Mouse (Mus musculus) urinary bladder, postnatal 10 days (tissue): Measurements from ENCODE around the gene Ifi208.
"Not testable (repeated sequence)": the region's sequence is repeated elsewhere in the genome, so short reads cannot be mapped to it uniquely, and the experiment has no call there.

Experiments
- DNase-seq: peaks from one replicate; pipeline ENCODE4 v3.0.0; 2022; ENCODE audit warnings: low spot score

Gene Ifi208

GRCm38 (mm10) chr1:173673458-173674097 is at the start of gene Ifi208:
Ifi208 (plus strand) TSS chr1:173673675.
- DNase-seq = not testable (repeated sequence)

- no peak for DNase-seq
These were observed 49.4 kb upstream of the Ifi208 start for GRCm38 (mm10) chr1:173624052-173624451.

- no peak for DNase-seq
These were observed 46.8 kb upstream of the Ifi208 start for GRCm38 (mm10) chr1:173626686-173627085.

DNA sequence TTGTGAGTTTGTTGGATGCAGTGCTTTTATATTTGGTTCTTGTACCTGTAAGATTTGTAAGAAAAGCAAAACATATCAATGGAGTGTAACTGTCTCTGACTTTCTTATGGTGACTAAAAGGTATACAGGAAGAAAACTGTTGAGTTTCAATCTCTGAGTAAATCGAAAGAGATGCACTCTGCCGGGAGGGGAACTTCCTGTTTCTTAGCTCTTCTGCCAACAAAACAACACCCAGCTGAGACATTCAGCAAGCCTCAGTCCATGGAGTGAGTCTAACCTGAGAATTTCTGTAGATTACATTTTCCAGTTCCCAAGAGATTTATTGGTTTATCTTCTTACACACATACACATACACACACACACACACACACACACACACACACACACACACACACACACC is 42.9 kb upstream of the Ifi208 start, which contains the start of gene Ifi209:
Gene Ifi209, plus strand, starts transcription at position 296 of the 400 bp plus-strand sequence.
- DNase-seq = not testable (repeated sequence)

DNA sequence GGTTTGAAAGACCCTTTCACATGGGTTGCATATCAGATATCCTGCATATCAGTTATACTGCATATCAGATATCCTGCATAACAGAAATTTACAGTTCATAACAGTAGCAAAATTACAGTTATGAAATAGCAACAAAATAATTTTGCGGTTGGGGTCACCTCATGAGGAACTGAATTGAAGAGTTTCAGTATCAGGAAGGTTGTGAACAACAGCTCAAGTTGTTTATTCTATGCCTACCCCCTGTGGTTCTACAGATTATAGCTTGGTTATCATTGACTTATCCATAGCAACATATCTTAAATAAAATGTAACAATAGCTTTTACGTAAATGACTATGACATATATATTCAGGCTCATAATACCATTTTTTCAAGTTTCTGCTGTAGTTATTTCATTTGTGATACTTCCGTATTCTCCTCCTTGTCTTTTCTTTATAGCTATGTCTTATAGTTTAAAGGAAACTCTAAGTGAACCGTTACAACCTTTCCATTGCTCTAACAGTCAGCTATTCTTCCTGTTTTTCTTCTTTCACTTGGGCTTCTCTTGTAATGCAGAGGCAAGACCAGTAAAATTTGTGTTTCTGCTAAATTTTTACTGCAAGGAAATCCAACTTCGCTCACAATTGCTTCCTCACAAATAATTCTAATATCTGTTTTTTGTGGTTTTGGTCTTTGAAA is 39.4 kb upstream of the Ifi208 start:
- no peak for DNase-seq

GRCm38 (mm10) chr1:173645393-173645792 is 28.1 kb upstream of the Ifi208 start:
- DNase-seq = no peak

DNA sequence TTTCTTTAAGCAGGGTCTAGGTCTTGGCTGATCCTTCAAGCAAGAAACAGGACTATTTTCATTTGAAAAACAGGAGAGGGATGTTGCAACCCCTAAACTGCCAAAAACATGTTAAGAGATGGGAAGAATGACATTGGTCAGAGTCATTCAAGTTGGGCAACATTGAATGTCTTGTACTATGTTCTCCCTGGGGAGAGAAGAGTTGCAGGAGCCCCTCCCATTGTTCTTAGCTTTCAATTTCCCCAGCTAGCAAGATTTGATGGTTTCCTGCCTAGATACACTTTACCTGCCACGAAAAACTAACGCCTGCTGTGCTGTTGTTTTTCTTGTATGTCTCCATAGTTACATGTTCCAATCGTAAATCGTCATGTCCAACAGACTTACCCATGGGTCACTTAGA is 15.5 kb upstream of the Ifi208 start:
- DNase-seq = no peak

DNA sequence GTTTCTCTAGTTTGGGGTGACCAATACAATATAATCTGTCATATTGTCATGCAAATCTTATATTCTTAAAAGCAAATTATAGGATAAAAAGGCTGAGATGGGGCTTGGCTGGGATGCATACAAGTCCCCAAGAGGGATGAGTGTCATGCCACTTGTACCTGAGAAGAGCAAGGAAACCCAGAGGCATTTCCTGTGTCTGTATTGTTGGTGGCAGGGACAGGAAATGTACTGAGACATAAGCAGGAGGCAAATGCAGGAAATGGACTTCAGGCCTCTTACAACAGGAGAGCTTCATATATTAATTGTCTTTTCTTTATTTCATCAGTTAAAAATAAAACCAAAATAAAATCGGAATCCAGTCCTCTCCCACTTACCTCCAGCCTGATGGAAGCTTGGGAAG is 5.1 kb downstream of the Ifi208 start:
- not testable (repeated sequence) for DNase-seq

DNA sequence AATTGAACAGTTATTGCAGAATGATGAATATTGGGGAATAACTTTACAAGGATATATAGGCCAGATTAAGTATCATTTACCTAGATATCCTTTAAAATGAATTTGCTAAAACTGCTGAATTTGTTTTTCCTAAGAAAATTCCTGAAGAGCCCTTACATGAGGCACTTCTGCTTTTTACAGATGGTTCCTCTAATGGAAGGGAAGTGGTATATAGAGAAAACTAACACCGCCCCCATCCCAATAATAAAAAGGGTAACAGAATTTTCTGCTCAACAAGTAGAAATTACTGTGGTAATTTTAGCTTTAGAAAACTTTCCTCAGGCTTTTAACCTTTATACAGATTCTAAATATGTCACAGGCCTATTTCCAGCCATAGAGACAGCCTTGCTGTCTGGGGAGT is 20.8 kb downstream of the Ifi208 start:
- DNase-seq = no peak

GRCm38 (mm10) chr1:173733219-173733618 is 59.7 kb downstream of the Ifi208 start:
- no peak for DNase-seq

DNA sequence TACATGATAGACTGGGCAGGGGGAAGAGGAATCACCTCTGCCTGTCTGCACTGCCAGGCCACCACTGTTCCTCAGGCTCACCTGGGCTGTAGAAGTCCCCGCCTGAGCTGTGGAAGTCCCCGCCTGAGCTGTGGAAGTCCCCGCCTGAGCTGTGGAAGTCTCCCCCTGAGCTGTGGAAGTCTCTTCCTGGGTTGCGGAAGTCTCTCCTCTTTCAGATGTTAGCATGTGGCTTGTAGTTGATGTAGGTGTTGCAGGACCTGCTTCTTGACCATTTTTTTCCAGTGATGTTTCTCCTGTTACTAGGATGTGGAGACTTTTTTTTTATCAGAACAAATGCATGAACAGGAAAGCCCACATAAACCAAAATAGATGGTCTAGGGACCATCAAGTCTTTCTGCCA is 61.5 kb downstream of the Ifi208 start:
- DNase-seq = not testable (repeated sequence)

DNA sequence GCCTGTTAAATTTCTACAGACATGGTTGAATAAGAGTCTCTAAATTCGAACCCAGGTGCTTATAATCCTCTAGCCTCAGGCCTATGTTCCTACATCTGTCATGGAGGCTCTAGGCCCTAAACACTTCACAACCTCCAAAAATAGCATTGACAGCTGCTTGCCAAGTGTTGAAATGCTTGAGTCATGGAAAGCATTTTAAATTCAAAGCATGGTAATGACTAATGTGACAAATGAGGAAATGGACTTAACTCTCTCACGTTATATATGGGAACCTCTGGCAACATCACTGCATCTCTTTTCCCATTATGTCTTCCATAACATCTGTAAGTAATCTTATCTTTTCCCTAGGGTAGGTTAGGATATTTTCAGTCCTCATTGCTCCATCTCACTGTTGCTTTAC is 63.5 kb downstream of the Ifi208 start:
- no peak for DNase-seq

GRCm38 (mm10) chr1:173740537-173740936 is 67.1 kb downstream of the Ifi208 start:
- DNase-seq = no peak

GRCm38 (mm10) chr1:173741656-173742055 is 68.2 kb downstream of the Ifi208 start, which contains the start of gene Ifi207:
Ifi207 (minus strand) TSS chr1:173741747.
- no peak for DNase-seq

GRCm38 (mm10) chr1:173742262-173742661 is 68.8 kb downstream of the Ifi208 start:
- DNase-seq = no peak
